Comparison of ENCODE assay signal across 23 mouse cellular contexts in the genomic region with DNA sequence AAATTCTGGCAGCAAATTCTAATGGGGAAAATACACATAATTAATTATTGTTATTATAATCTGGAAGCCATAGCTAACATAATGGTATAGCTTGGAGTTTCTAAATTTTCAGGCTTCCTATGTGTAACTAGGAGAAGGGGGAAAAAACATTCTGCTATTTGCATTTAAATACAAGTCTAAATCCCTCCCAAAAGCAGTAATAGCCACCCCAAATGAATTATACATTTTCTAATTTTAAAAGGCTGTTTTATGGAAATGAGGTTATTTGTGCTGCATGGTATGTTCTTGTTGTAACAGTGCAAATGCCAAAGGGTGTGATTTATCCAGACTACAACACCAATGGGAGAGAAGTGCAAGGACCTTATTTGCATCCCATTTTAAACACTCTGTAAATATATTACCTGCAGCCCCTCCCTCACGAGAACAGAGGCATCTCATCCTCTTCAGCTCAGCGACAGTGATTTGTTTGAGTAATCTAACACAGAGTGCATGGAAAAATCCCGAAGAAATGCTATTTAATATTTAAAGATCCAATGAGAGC.
DNase-seq lines count a peak whose midpoint lies in the region; ATAC-seq and TF ChIP-seq lines count a peak whose summit lies in the region.
"Had no signal": no experiment of that assay in that cellular context is flagged by ENCODE, and none has a peak within 500 bp of the region (broad histone marks: within the 10 kb centered on the region; RNA-seq: fewer than 3 reads in every experiment).

No protein-coding gene starts in this region.

- 72% methylated on average over 3 of the region's 3 CpGs for WGBS in hindbrain, embryonic 10.5 days
- 50% methylated on average over 3 of the region's 3 CpGs for WGBS in hindbrain, postnatal 0 days
- 37% methylated on average over 3 of the region's 3 CpGs for WGBS in hindbrain, embryonic 14.5 days
- 27% methylated on average over 3 of the region's 3 CpGs for WGBS in midbrain, embryonic 15.5 days

- no peak overlapping the region for H3K4me3 ChIP-seq in hindbrain, embryonic 10.5 days
- no peak overlapping the region for H3K4me3 ChIP-seq in hindbrain, postnatal 0 days (ENCODE audit: low read length)
- no peak overlapping the region for H3K4me3 ChIP-seq in hindbrain, embryonic 14.5 days (replicated peaks; ENCODE audit: low read length)
- H3K4me3 ChIP-seq in midbrain, embryonic 15.5 days, result no peak overlapping the region
- H3K4me3 ChIP-seq: embryonic facial prominence, embryonic 10.5 days; heart, embryonic 10.5 days; kidney, embryonic 15.5 days; layer of hippocampus, adult 2 months had no signal

- no peak overlapping the region for H3K9ac ChIP-seq in hindbrain, postnatal 0 days (replicated peaks; ENCODE audit: low read length)
- no peak overlapping the region for H3K9ac ChIP-seq in hindbrain, embryonic 14.5 days
- H3K9ac ChIP-seq in midbrain, embryonic 15.5 days, result no peak overlapping the region
- H3K9ac ChIP-seq: kidney, embryonic 15.5 days; lung, embryonic 14.5 days had no signal

- H3K4me1 ChIP-seq in hindbrain, embryonic 10.5 days (replicated peaks), result 0 out of 2 replicates have a peak, but pooled peaks cover 5% of the 10 kb centered on the region
- H3K4me1 ChIP-seq in hindbrain, postnatal 0 days (ENCODE audit: insufficient read depth, low read length), result no peaks in the 10 kb centered on the region; the same call in 1 of the 2 replicates
- peaks cover 6% of the 10 kb centered on the region; the same call in 1 of the 2 replicates for H3K4me1 ChIP-seq in hindbrain, embryonic 14.5 days (replicated peaks; ENCODE audit: control insufficient read depth, insufficient read depth, low read length)
- no peaks in the 10 kb centered on the region for H3K4me1 ChIP-seq in midbrain, embryonic 15.5 days
- H3K4me1 ChIP-seq: embryonic facial prominence, embryonic 10.5 days; heart, embryonic 10.5 days; kidney, embryonic 15.5 days had no signal

- DNase-seq in hindbrain, embryonic 10.5 days (ENCODE audit: low spot score), result no peak
- no peak for DNase-seq in hindbrain, postnatal 0 days (ENCODE audit: low spot score)
- DNase-seq in hindbrain, embryonic 14.5 days (ENCODE audit: low spot score), result no peak
- DNase-seq in lung, adult 18-20 months, result no peak
- DNase-seq in adrenal gland, postnatal 4 days (ENCODE audit: low spot score in 2 of 2), result no peak
- DNase-seq in cerebellum, adult 11-12 months, result no peak
- DNase-seq: cerebellum, adult 18-20 months; cerebellum, postnatal 36 days; gastrocnemius, postnatal 36 days; heart, postnatal 10 days; left cerebral cortex, postnatal 4 days; lung, embryonic 14.5 days; thymus, postnatal 25 days had no signal

- no peak for ATAC-seq in hindbrain, postnatal 0 days
- ATAC-seq in hindbrain, embryonic 14.5 days (ENCODE audit: low FRiP score), result peak; percentile 74; the same call in 1 of the 2 replicates
- peak; percentile 92 for ATAC-seq in midbrain, embryonic 15.5 days (replicated peaks)
- no peak for ATAC-seq in monocyte, adult 5-6 weeks (replicated peaks; ENCODE audit: insufficient number of reproducible peaks, low FRiP score, low TSS enrichment, poor library complexity, severe bottlenecking)

- 0 out of 2 replicates have a peak overlapping the region, but pooled peaks have one; percentile 45 for H3K27ac ChIP-seq in hindbrain, embryonic 10.5 days
- no peak overlapping the region for H3K27ac ChIP-seq in hindbrain, postnatal 0 days
- no peak overlapping the region for H3K27ac ChIP-seq in hindbrain, embryonic 14.5 days
- peak overlapping the region; percentile 24; the same call in 1 of the 2 replicates for H3K27ac ChIP-seq in midbrain, embryonic 15.5 days
- H3K27ac ChIP-seq: embryonic facial prominence, embryonic 10.5 days; heart, embryonic 10.5 days; kidney, embryonic 15.5 days; layer of hippocampus, adult 2 months; macrophage; stomach, postnatal 0 days had no signal

- no peaks in the 10 kb centered on the region for H3K9me3 ChIP-seq in hindbrain, embryonic 10.5 days
- H3K9me3 ChIP-seq in hindbrain, postnatal 0 days (ENCODE audit: low read length), result no peaks in the 10 kb centered on the region
- no peaks in the 10 kb centered on the region for H3K9me3 ChIP-seq in hindbrain, embryonic 14.5 days (ENCODE audit: control insufficient read depth, low read length)
- H3K9me3 ChIP-seq in midbrain, embryonic 15.5 days, result no peaks in the 10 kb centered on the region
- H3K9me3 ChIP-seq: embryonic facial prominence, embryonic 10.5 days; heart, embryonic 10.5 days; kidney, embryonic 15.5 days had no signal

- no peaks in the 10 kb centered on the region for H3K36me3 ChIP-seq in hindbrain, embryonic 10.5 days
- H3K36me3 ChIP-seq in hindbrain, postnatal 0 days (ENCODE audit: insufficient read depth, low read length), result no peaks in the 10 kb centered on the region
- H3K36me3 ChIP-seq in hindbrain, embryonic 14.5 days (replicated peaks; ENCODE audit: control insufficient read depth, insufficient read depth), result no peaks in the 10 kb centered on the region
- H3K36me3 ChIP-seq in midbrain, embryonic 15.5 days (replicated peaks), result no peaks in the 10 kb centered on the region
- H3K36me3 ChIP-seq: embryonic facial prominence, embryonic 10.5 days; heart, embryonic 10.5 days; kidney, embryonic 15.5 days had no signal

- no peak overlapping the region for H3K4me2 ChIP-seq in hindbrain, postnatal 0 days (ENCODE audit: low read depth, low read length)
- no peak overlapping the region for H3K4me2 ChIP-seq in hindbrain, embryonic 14.5 days (replicated peaks)
- H3K4me2 ChIP-seq in midbrain, embryonic 15.5 days, result no peak overlapping the region
- H3K4me2 ChIP-seq: kidney, embryonic 15.5 days; liver, embryonic 11.5 days; lung, embryonic 14.5 days had no signal

- H3K27me3 ChIP-seq in hindbrain, embryonic 10.5 days (ENCODE audit: insufficient read depth, poor library complexity, severe bottlenecking), result no peaks in the 10 kb centered on the region
- H3K27me3 ChIP-seq in hindbrain, postnatal 0 days (ENCODE audit: insufficient read depth, low read length), result no peaks in the 10 kb centered on the region
- H3K27me3 ChIP-seq in hindbrain, embryonic 14.5 days (ENCODE audit: control insufficient read depth, insufficient read depth, low read length), result no peaks in the 10 kb centered on the region
- no peaks in the 10 kb centered on the region for H3K27me3 ChIP-seq in midbrain, embryonic 15.5 days (replicated peaks)
- H3K27me3 ChIP-seq: CH12.LX; kidney, embryonic 15.5 days had no signal

- TF ChIP-seq CTCF in hindbrain, postnatal 0 days (IDR thresholded peaks at IDR 0.05; ENCODE audit: low read depth), result no peak

Comparison
In these comparisons a context has a peak if more than half of its experiments do, and no peak if none do; other contexts are left out.
1. H3K27ac ChIP-seq: peak in hindbrain, embryonic 10.5 days (single experiment) and midbrain, embryonic 15.5 days (single experiment); none in hindbrain, postnatal 0 days (single experiment) and hindbrain, embryonic 14.5 days (single experiment).
2. ATAC-seq: peak in hindbrain, embryonic 14.5 days (single experiment) and midbrain, embryonic 15.5 days (single experiment); none in hindbrain, postnatal 0 days (single experiment) and monocyte, adult 5-6 weeks (single experiment).